Mouse (Mus musculus) cerebellum, postnatal 36 days (tissue): Measurements from ENCODE around the gene Gm28230.

Experiments used
- DNase-seq, 2 experiments: peaks; one replicate each; pipeline ENCODE4 v3.0.0; 2021 to 2022; ENCODE audit warnings: mixed read lengths in 2 of 2

Gene Gm28230

GRCm38 (mm10) chr2:74691022-74691951 is 35.2 kb upstream of the Gm28230 start, which contains the start of gene Hoxd10:
TSS of gene Hoxd10 (plus strand) at chr2:74691924.
- DNase-seq: no peak

- DNase-seq: no peak
These were observed 34.3 kb upstream of the Gm28230 start for GRCm38 (mm10) chr2:74691995-74692807.

- no peak for DNase-seq
These were observed 33.6 kb upstream of the Gm28230 start for GRCm38 (mm10) chr2:74692808-74693431.

GRCm38 (mm10) chr2:74693432-74693827 is 33.1 kb upstream of the Gm28230 start:
- no peak for DNase-seq

- DNase-seq: no peak
These were observed 32.5 kb upstream of the Gm28230 start for GRCm38 (mm10) chr2:74694066-74694465.

GRCm38 (mm10) chr2:74695383-74695782 is 31.1 kb upstream of the Gm28230 start:
- DNase-seq: no peak

GRCm38 (mm10) chr2:74695813-74696430 is 30.6 kb upstream of the Gm28230 start:
- no peak for DNase-seq

- no peak for DNase-seq
These were observed 29.8 kb upstream of the Gm28230 start for GRCm38 (mm10) chr2:74696442-74697335.

GRCm38 (mm10) chr2:74697567-74698121 is 28.9 kb upstream of the Gm28230 start, which contains the start of gene Hoxd9:
TSS of gene Hoxd9 (plus strand) at chr2:74697727.
- no peak for DNase-seq

GRCm38 (mm10) chr2:74698201-74699052 is 28.1 kb upstream of the Gm28230 start:
- DNase-seq: no peak

GRCm38 (mm10) chr2:74699053-74699430 is 27.5 kb upstream of the Gm28230 start:
- DNase-seq: no peak

- DNase-seq: no peak
These were observed 26.6 kb upstream of the Gm28230 start for GRCm38 (mm10) chr2:74699664-74700545.

- DNase-seq: no peak
These were observed 25.9 kb upstream of the Gm28230 start for GRCm38 (mm10) chr2:74700546-74701112.

- DNase-seq: peak; percentile 73 to 78
These were observed 24.3 kb upstream of the Gm28230 start for GRCm38 (mm10) chr2:74701949-74702819.

- no peak for DNase-seq
These were observed 23.7 kb upstream of the Gm28230 start for GRCm38 (mm10) chr2:74702820-74703219.

GRCm38 (mm10) chr2:74703317-74703716 is 23.2 kb upstream of the Gm28230 start:
- no peak for DNase-seq

- DNase-seq: no peak
These were observed 22.7 kb upstream of the Gm28230 start for GRCm38 (mm10) chr2:74703720-74704392.
